Mouse (Mus musculus) left cerebral cortex, postnatal 25 days (tissue): ENCODE measurements around the gene Gm5475. TPM values are rescaled to one million over a fixed set of nuclear protein-coding genes. Genes with fewer than 3 reads are reported as not detected.
A peak's percentile ranks its signal among the peaks of the same experiment; 100 is the strongest.

Source experiments
- DNase-seq, 2 experiments: peaks; one replicate each; pipeline ENCODE4 v3.0.0; 2022; ENCODE audit warnings: low spot score in 2 of 2, mixed read lengths in 1 of 2
- intact Hi-C: fragments of 180-260 bp; cut with DNase I; formaldehyde crosslinking; loops from one replicate; pipeline ENCODE4 v1.15.1; 2025
- total RNA-seq, 2 experiments: library from RNA; stranded (reverse); gene quantifications; 2 replicates each; pipeline ENCODE4 v1.2.3; 2021

The Gm5475 gene
- total RNA-seq, 2 experiments from 2014 or later = not detected

GRCm38 (mm10) chr15:100410918-100411672 lies 10.9 kb upstream of the Gm5475 start:
- intact Hi-C loops = no loop called here
- DNase-seq = no peak

- intact Hi-C loops = no loop called here
Measured at GRCm38 (mm10) chr15:100411731-100412130, 10.2 kb upstream of the Gm5475 start.

GRCm38 (mm10) chr15:100413306-100413705 lies 8.6 kb upstream of the Gm5475 start:
- intact Hi-C loops = no loop called here
- no peak for DNase-seq

More at GRCm38 (mm10) chr15:100411731-100412130, 10.2 kb upstream of the Gm5475 start:
- no peak for DNase-seq

- intact Hi-C loops = no loop called here
- DNase-seq = no peak
Measured at GRCm38 (mm10) chr15:100414011-100414410, 7.9 kb upstream of the Gm5475 start.

- intact Hi-C loops = no loop called here
Measured at GRCm38 (mm10) chr15:100414942-100415341, 7.0 kb upstream of the Gm5475 start.

GRCm38 (mm10) chr15:100415684-100416083 lies 6.3 kb upstream of the Gm5475 start:
- intact Hi-C loops = no loop called here
- no peak for DNase-seq

More at GRCm38 (mm10) chr15:100414942-100415341, 7.0 kb upstream of the Gm5475 start:
- no peak for DNase-seq

- intact Hi-C loops = no loop called here
- no peak for DNase-seq
Measured at GRCm38 (mm10) chr15:100417854-100418450, 4.0 kb upstream of the Gm5475 start.

- DNase-seq = no peak
Measured at GRCm38 (mm10) chr15:100419311-100419710, 2.6 kb upstream of the Gm5475 start.

GRCm38 (mm10) chr15:100419901-100420745 lies 1.8 kb upstream of the Gm5475 start:
- intact Hi-C loops = no loop called here

More at GRCm38 (mm10) chr15:100419311-100419710, 2.6 kb upstream of the Gm5475 start:
- intact Hi-C loops = no loop called here

GRCm38 (mm10) chr15:100421059-100421757 lies 739 bp upstream of the Gm5475 start:
- peak in 1 of 2 experiments; percentile 49 for DNase-seq
- intact Hi-C loops = no loop called here

More at GRCm38 (mm10) chr15:100419901-100420745, 1.8 kb upstream of the Gm5475 start:
- no peak for DNase-seq

- peak in 1 of 2 experiments; percentile 49 for DNase-seq
- intact Hi-C loops = loop anchor here (2.0 kb wide), 1 partner anchor 46 kb away; the partner anchor contains the start of gene Letmd1
Measured at GRCm38 (mm10) chr15:100422476-100422875, 529 bp downstream of the Gm5475 start.

- intact Hi-C loops = loop anchor here (2.0 kb wide), 1 partner anchor 46 kb away; the partner anchor contains the start of gene Letmd1
- DNase-seq = peak; percentile 96 to 98
Measured at GRCm38 (mm10) chr15:100422899-100423860, 1.2 kb downstream of the Gm5475 start.

- intact Hi-C loops = loop anchor here (2.0 kb wide), 1 partner anchor 45 kb away; the partner anchor contains the start of gene Letmd1
- no peak for DNase-seq
Measured at GRCm38 (mm10) chr15:100423916-100424315, 2.0 kb downstream of the Gm5475 start.

GRCm38 (mm10) chr15:100424396-100425122 lies 2.6 kb downstream of the Gm5475 start, which contains the start of gene Slc11a2:
Slc11a2 (minus strand) TSS chr15:100425072.
- intact Hi-C loops = no loop called here
- DNase-seq = no peak

- no peak for DNase-seq
- intact Hi-C loops = no loop called here
Measured at GRCm38 (mm10) chr15:100428296-100428905, 6.5 kb downstream of the Gm5475 start.

GRCm38 (mm10) chr15:100429959-100430565 lies 8.1 kb downstream of the Gm5475 start:
- intact Hi-C loops = no loop called here
- DNase-seq = no peak

GRCm38 (mm10) chr15:100433234-100433633 lies 11.3 kb downstream of the Gm5475 start:
- DNase-seq = no peak
- intact Hi-C loops = no loop called here
